Mouse (Mus musculus) liver, adult 2 months (tissue): ENCODE measurements around the gene Gm45521.

Source experiments
- CTCF ChIP-seq: fragments of 200-500 bp; IDR thresholded peaks from 2 replicates; pipeline ENCODE4 v1.5.1; 2011; ENCODE audit warnings: low read depth, low read length, control low read depth
- POLR2A ChIP-seq: fragments of 200-500 bp; IDR thresholded peaks from 2 replicates; pipeline ENCODE4 v1.6.1; 2011; ENCODE audit warnings: low read length, control low read depth; ENCODE audit not compliant: insufficient read depth; ENCODE audit errors: extremely low read depth

- no peak for TF ChIP-seq CTCF
- TF ChIP-seq POLR2A = no peak
Measured at GRCm38 (mm10) chr14:7943101-7943800, 13.8 kb upstream of the Gm45521 start.
